Mouse (Mus musculus): Measurements from ENCODE around the gene Tdrd3.
A peak's percentile ranks its signal among the peaks of the same experiment; 100 is the strongest.

Tdrd3 gene

GRCm38 (mm10) chr14:87451645-87452443 is 35.4 kb downstream of the Tdrd3 start:
- peak; percentile 36 for DNase-seq (ENCODE audit: low spot score)

- no peak for DNase-seq (ENCODE audit: low spot score)
Observed at GRCm38 (mm10) chr14:87455630-87456175, 39.3 kb downstream of the Tdrd3 start.

GRCm38 (mm10) chr14:87459777-87460176 is 43.3 kb downstream of the Tdrd3 start:
- no peak for DNase-seq (ENCODE audit: low spot score)

- DNase-seq (ENCODE audit: low spot score): no peak
Observed at GRCm38 (mm10) chr14:87461543-87461942, 45.1 kb downstream of the Tdrd3 start.

GRCm38 (mm10) chr14:87463963-87464654 is 47.7 kb downstream of the Tdrd3 start:
- peak; percentile 60 for DNase-seq (ENCODE audit: low spot score)

- no peak for DNase-seq (ENCODE audit: low spot score)
Observed at GRCm38 (mm10) chr14:87464655-87465054, 48.2 kb downstream of the Tdrd3 start.

- DNase-seq (ENCODE audit: low spot score): no peak
Observed at GRCm38 (mm10) chr14:87467586-87467985, 51.1 kb downstream of the Tdrd3 start.

GRCm38 (mm10) chr14:87471521-87471920 is 55.1 kb downstream of the Tdrd3 start:
- no peak for DNase-seq (ENCODE audit: low spot score)

GRCm38 (mm10) chr14:87472782-87473181 is 56.3 kb downstream of the Tdrd3 start:
- no peak for DNase-seq (ENCODE audit: low spot score)

GRCm38 (mm10) chr14:87475721-87476359 is 59.4 kb downstream of the Tdrd3 start:
- no peak for DNase-seq (ENCODE audit: low spot score)

- DNase-seq (ENCODE audit: low spot score): no peak
Observed at GRCm38 (mm10) chr14:87478339-87478951, 62.0 kb downstream of the Tdrd3 start.

- DNase-seq (ENCODE audit: low spot score): no peak
Observed at GRCm38 (mm10) chr14:87485888-87486287, 69.4 kb downstream of the Tdrd3 start.

GRCm38 (mm10) chr14:87497955-87498594 is 81.6 kb downstream of the Tdrd3 start:
- no peak for DNase-seq (ENCODE audit: low spot score)

GRCm38 (mm10) chr14:87505924-87506323 is 89.5 kb downstream of the Tdrd3 start:
- no peak for DNase-seq (ENCODE audit: low spot score)

GRCm38 (mm10) chr14:87515281-87515680 is 98.8 kb downstream of the Tdrd3 start:
- no peak for DNase-seq (ENCODE audit: low spot score)

- no peak for DNase-seq (ENCODE audit: low spot score)
Observed at GRCm38 (mm10) chr14:87517381-87517780, 100.9 kb downstream of the Tdrd3 start.

- no peak for DNase-seq (ENCODE audit: low spot score)
Observed at GRCm38 (mm10) chr14:87531847-87532246, 115.4 kb downstream of the Tdrd3 start.

- DNase-seq (ENCODE audit: low spot score): no peak
Observed at GRCm38 (mm10) chr14:87537127-87537819, 120.8 kb downstream of the Tdrd3 start.

GRCm38 (mm10) chr14:87549986-87550385 is 133.5 kb downstream of the Tdrd3 start:
- no peak for DNase-seq (ENCODE audit: low spot score)

- no peak for DNase-seq (ENCODE audit: low spot score)
Observed at GRCm38 (mm10) chr14:87552211-87552610, 135.8 kb downstream of the Tdrd3 start.

GRCm38 (mm10) chr14:87563841-87564240 is 147.4 kb downstream of the Tdrd3 start:
- no peak for DNase-seq (ENCODE audit: low spot score)

Data from ovary, postnatal 10 days (tissue).